Mouse (Mus musculus) heart, embryonic 11.5 days (tissue): ENCODE measurements around the gene Ces5a. TPM values are rescaled to one million over a fixed set of nuclear protein-coding genes. Genes with fewer than 3 reads are reported as not detected.
"Not testable (repeated sequence)": the region's sequence is repeated elsewhere in the genome, so short reads cannot be mapped to it uniquely, and the experiment has no call there.

Source experiments
- ATAC-seq: fragments of 200-750 bp; cut with Nextera tagmentation; replicated peaks from 2 replicates; pipeline ENCODE4 v1.8.0; 2017; ENCODE audit warnings: moderate library complexity; ENCODE audit not compliant: insufficient number of reproducible peaks, low FRiP score, low TSS enrichment
- H3K27ac ChIP-seq: fragments of 300-500 bp; sonication (generic); 2 replicates; pipeline ENCODE4 v1.5.1; 2014; ENCODE audit warnings: mild to moderate bottlenecking, low read depth, low read length
- H3K27me3 ChIP-seq: fragments of 300-500 bp; sonication (generic); 2 replicates; pipeline ENCODE4 v1.6.1; 2014; ENCODE audit warnings: mild to moderate bottlenecking, low read length, mixed read lengths; ENCODE audit not compliant: control insufficient read depth, insufficient read depth
- H3K36me3 ChIP-seq: fragments of 300-500 bp; sonication (generic); 2 replicates; pipeline ENCODE4 v1.6.1; 2014; ENCODE audit warnings: mild to moderate bottlenecking, low read length, moderate library complexity, mixed read lengths; ENCODE audit not compliant: control insufficient read depth, insufficient read depth
- H3K4me1 ChIP-seq: fragments of 300-500 bp; sonication (generic); 2 replicates; pipeline ENCODE4 v1.6.1; 2014; ENCODE audit warnings: low read length; ENCODE audit not compliant: control insufficient read depth, insufficient read depth
- H3K4me2 ChIP-seq: fragments of 300-500 bp; sonication (generic); 2 replicates; pipeline ENCODE4 v1.6.1; 2014; ENCODE audit warnings: mild to moderate bottlenecking, moderate library complexity
- H3K4me3 ChIP-seq: fragments of 300-500 bp; sonication (generic); 2 replicates; pipeline ENCODE4 v1.5.1; 2014; ENCODE audit warnings: low read depth, low read length
- H3K9ac ChIP-seq: fragments of 300-500 bp; sonication (generic); 2 replicates; pipeline ENCODE4 v1.6.1; 2014; ENCODE audit warnings: mild to moderate bottlenecking, low read depth, low read length, moderate library complexity
- H3K9me3 ChIP-seq: fragments of 300-500 bp; sonication (generic); replicated peaks from 2 replicates; pipeline ENCODE4 v1.6.1; 2016; ENCODE audit warnings: low read length; ENCODE audit not compliant: control insufficient read depth
- WGBS: fragments of 180-500 bp; shearing (Covaris S2); extraction: QIAGEN DNeasy Blood & Tissue Kit; methylation state at CpG from one replicate; pipeline ENCODE4 v1.1.7; 2014; ENCODE audit not compliant: insufficient replicate concordance; 5-methylcytosine and 5-hydroxymethylcytosine counted together
- polyA plus RNA-seq: library from polyadenylated mRNA; unstranded; fragments of >200 nt; fragmentation: Nextera tagmentation; extraction: Ambion mirVana; gene quantifications from 2 replicates; pipeline ENCODE4 v1.2.1, GENCODE M21; 2014

Ces5a gene
- polyA plus RNA-seq, 1 experiment from 2014 or later: not detected

DNA sequence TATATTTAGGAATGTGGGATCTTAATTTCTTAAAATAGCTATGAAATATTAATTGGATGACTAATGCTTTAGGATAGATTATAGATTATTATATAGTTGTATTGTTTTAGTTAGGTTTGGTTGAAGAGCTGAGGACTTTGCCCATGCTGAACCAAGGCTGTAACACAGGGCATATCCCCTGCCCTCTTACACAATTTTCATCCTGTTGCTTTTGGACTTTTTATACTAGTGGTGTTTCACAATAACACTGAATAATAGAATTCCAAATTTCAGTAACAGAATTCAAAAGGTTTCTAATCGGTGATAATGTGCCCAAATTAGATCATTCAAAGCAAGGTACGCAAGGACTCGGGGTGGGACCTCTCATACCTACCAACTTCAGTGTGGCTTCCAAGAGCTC is 57.4 kb downstream of the Ces5a start:
- Histone ChIP-seq H3K36me3 (no peaks in the 10 kb centered on the region), H3K9me3 (no peaks in the 10 kb centered on the region), H3K4me1 (no peaks in the 10 kb centered on the region), H3K9ac (no peak overlapping the region), H3K4me3 (no peak overlapping the region), H3K27ac (no peak overlapping the region), H3K27me3 (no peaks in the 10 kb centered on the region), H3K4me2 (no peak overlapping the region)
- WGBS: 88% methylated on average over 3 of the region's 3 CpGs
- no peak for ATAC-seq

DNA sequence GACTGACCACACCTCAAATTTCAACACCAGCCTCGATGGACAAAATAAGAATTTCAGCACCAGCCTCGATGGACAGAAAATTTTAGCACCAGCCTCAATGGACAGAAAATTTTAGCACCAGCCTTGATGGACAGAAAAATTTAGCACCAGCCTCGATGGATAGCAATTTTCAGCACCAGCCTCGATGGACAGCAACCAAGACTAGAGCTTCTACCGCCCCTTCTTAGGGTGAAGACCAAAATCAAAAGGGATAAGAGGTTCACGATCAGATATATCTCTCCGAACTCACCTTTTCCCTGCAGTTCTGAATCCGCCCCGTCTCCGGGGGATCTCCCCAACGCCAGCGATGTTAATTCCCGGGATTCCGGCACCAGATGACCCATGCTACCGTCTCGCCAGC is 65.9 kb downstream of the Ces5a start:
- not testable (repeated sequence) for H3K27me3 ChIP-seq
- 77% methylated on average over 16 of the region's 16 CpGs for WGBS

DNA sequence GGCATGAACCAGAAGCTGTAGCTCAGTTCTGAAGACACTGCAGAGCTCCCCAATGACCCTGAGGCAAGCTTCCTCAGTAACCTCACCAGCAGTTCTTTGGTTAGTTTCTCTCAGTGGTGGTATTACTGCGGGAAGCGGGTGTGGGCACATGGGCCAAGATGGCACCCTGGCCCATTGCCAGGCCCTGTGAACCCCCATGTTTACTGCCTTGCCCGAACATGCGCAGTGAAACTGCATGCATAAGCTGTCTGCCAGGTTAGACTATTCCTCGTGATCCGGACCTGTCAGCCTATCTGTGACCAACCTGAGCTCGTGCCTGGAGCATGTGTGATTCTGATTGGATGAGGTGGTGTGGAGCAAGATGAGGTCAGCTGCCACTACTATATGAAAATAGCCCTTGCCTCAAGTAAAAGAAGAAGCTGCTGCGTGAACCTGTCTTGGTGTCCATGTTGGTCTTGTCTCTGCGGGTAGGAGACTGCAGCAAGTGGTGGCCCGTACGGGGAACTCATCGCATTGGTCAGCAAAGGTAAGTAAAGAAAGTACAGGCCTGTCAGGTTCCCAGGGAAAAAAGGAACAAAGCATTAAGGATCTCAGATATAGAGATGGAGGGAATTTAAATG is 81.3 kb downstream of the Ces5a start:
- Histone ChIP-seq H3K9me3 (no peaks in the 10 kb centered on the region), H3K4me1 (no peaks in the 10 kb centered on the region), H3K4me2 (no peak overlapping the region), H3K4me3 (no peak overlapping the region), H3K9ac (no peak overlapping the region), H3K27me3 (no peaks in the 10 kb centered on the region), H3K36me3 (no peaks in the 10 kb centered on the region), H3K27ac (no peak overlapping the region)
- no peak for ATAC-seq
- WGBS: 87% methylated on average over 12 of the region's 12 CpGs

More for the DNA sequence above, 65.9 kb downstream of the Ces5a start:
- not testable (repeated sequence) for H3K4me3 ChIP-seq, ATAC-seq, H3K36me3 ChIP-seq, H3K9me3 ChIP-seq, H3K9ac ChIP-seq, H3K4me2 ChIP-seq, H3K4me1 ChIP-seq, H3K27ac ChIP-seq

Other genes starting within 250 kb of the Ces5a start
- gene Ces1g, start 198.5 kb downstream of the Ces5a start, polyA plus RNA-seq: not detected in 2 replicates
- not detected in 2 replicates for gene Ces1h, start 156.1 kb downstream of the Ces5a start, polyA plus RNA-seq